13 mouse cellular contexts compared by ENCODE assay signal in the genomic region with DNA sequence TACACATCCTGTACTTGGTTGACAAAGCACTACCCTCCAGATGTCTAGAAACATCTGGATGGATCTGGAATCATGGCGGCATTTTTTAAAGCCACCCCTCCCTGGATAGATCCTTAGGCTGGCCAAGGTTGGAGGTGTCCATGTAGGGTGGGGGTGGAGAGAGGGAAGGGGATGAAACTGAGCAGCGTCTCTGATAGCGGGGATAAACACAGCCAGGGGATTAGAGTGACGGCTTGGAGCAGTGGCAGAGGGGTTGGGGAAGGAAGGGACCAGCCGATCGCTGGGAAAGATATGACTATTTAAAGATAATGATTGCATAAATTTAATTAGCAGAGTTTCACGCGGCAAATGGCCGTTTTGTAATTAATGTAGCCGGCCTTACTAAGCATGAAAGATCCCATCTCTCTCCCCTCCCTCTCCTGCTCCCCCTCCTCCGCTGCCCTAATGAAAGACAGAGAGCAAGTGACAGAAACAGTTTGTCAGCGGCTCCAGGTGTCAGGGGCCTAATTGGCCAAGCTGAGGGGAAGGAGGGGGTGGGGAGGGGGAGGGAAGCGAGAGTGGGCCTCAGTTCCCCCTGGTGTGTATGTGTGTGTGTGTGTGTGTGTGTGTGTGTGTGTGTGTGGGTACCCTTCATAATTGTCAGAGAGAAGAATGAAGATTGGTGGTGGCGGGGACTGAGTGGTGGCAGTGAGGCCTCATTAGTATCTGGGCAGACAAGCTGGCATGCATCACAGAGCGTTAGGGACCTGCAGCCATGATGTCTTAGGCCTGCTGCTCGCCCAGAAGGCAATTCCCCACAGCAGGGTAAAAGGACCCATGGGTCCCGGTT.
A peak's percentile ranks its signal among the peaks of the same experiment; 100 is the strongest.
DNase-seq lines count a peak whose midpoint lies in the region; ATAC-seq lines count a peak whose summit lies in the region.
"Had no signal": no experiment of that assay in that cellular context is flagged by ENCODE, and none has a peak within 500 bp of the region (broad histone marks: within the 10 kb centered on the region; RNA-seq: fewer than 3 reads in every experiment).

No protein-coding gene starts in this region.

- H3K27ac ChIP-seq in limb, embryonic 11.5 days (replicated peaks; ENCODE audit: low read depth, low read length) = no peak overlapping the region
- no peak overlapping the region for H3K27ac ChIP-seq in limb, embryonic 10.5 days
- peak overlapping the region; percentile 32 for H3K27ac ChIP-seq in forebrain, embryonic 15.5 days (replicated peaks)
- no peak overlapping the region for H3K27ac ChIP-seq in midbrain, embryonic 11.5 days (ENCODE audit: low read depth, low read length)
- H3K27ac ChIP-seq: kidney, postnatal 0 days; liver, embryonic 12.5 days had no signal

- H3K9ac ChIP-seq in limb, embryonic 11.5 days (ENCODE audit: low read length) = no peak overlapping the region
- no peak overlapping the region for H3K9ac ChIP-seq in forebrain, embryonic 15.5 days (replicated peaks)
- H3K9ac ChIP-seq in midbrain, embryonic 11.5 days (ENCODE audit: low read length) = no peak overlapping the region
- H3K9ac ChIP-seq: liver, embryonic 12.5 days had no signal

- H3K27me3 ChIP-seq in limb, embryonic 11.5 days (ENCODE audit: control insufficient read depth, insufficient read depth, low read length) = peaks cover 23% of the 10 kb centered on the region
- peaks cover 100% of the 10 kb centered on the region for H3K27me3 ChIP-seq in limb, embryonic 10.5 days (ENCODE audit: low read depth, poor library complexity, severe bottlenecking)
- H3K27me3 ChIP-seq in forebrain, embryonic 15.5 days = no peaks in the 10 kb centered on the region
- peaks cover 5% of the 10 kb centered on the region; the same call in 1 of the 2 replicates for H3K27me3 ChIP-seq in midbrain, embryonic 11.5 days (ENCODE audit: control insufficient read depth, insufficient read depth, low read length)

- ATAC-seq in limb, embryonic 11.5 days (ENCODE audit: insufficient number of reproducible peaks, low FRiP score, low TSS enrichment, low read depth) = no peak
- peak; percentile 70 for ATAC-seq in forebrain, embryonic 15.5 days (replicated peaks)
- ATAC-seq in midbrain, embryonic 11.5 days (ENCODE audit: low FRiP score) = 0 out of 2 replicates have a peak, but pooled peaks have one; percentile 30
- ATAC-seq: liver, embryonic 12.5 days had no signal

- no peak overlapping the region for H3K4me2 ChIP-seq in limb, embryonic 11.5 days (ENCODE audit: low read depth, severe bottlenecking)
- peak overlapping the region; percentile 11; the same call in 1 of the 2 replicates for H3K4me2 ChIP-seq in forebrain, embryonic 15.5 days (replicated peaks)
- no peak overlapping the region for H3K4me2 ChIP-seq in midbrain, embryonic 11.5 days
- H3K4me2 ChIP-seq: liver, embryonic 12.5 days had no signal

- H3K4me1 ChIP-seq in limb, embryonic 11.5 days (ENCODE audit: control insufficient read depth, insufficient read depth, low read length) = peaks cover 17% of the 10 kb centered on the region
- peaks cover 68% of the 10 kb centered on the region for H3K4me1 ChIP-seq in limb, embryonic 10.5 days
- peaks cover 34% of the 10 kb centered on the region for H3K4me1 ChIP-seq in forebrain, embryonic 15.5 days
- H3K4me1 ChIP-seq in midbrain, embryonic 11.5 days (ENCODE audit: control insufficient read depth, insufficient read depth, low read length) = peaks cover 40% of the 10 kb centered on the region

- WGBS in limb, embryonic 11.5 days = 6% methylated on average over 17 of the region's 17 CpGs
- WGBS in limb, embryonic 10.5 days = 8% methylated on average over 17 of the region's 17 CpGs
- WGBS in forebrain, embryonic 15.5 days = 6% methylated on average over 17 of the region's 17 CpGs
- WGBS in midbrain, embryonic 11.5 days = 15% methylated on average over 17 of the region's 17 CpGs

- H3K36me3 ChIP-seq in limb, embryonic 11.5 days (ENCODE audit: control insufficient read depth, insufficient read depth, low read length) = no peaks in the 10 kb centered on the region
- H3K36me3 ChIP-seq in limb, embryonic 10.5 days = no peaks in the 10 kb centered on the region
- H3K36me3 ChIP-seq in forebrain, embryonic 15.5 days = no peaks in the 10 kb centered on the region
- H3K36me3 ChIP-seq in midbrain, embryonic 11.5 days (ENCODE audit: control insufficient read depth, insufficient read depth, low read length) = no peaks in the 10 kb centered on the region
- H3K36me3 ChIP-seq: liver, embryonic 12.5 days had no signal

- DNase-seq in limb, embryonic 11.5 days (ENCODE audit: low spot score) = peak; percentile 44
- no peak for DNase-seq in limb, embryonic 10.5 days (ENCODE audit: low spot score)
- peak; percentile 82 for DNase-seq in midbrain, embryonic 11.5 days (ENCODE audit: low spot score, missing footprints)
- DNase-seq in retina, postnatal 1 day = peak; percentile 96
- no peak for DNase-seq in testis, postnatal 14 days (ENCODE audit: low spot score)
- DNase-seq in ovary, postnatal 36 days (ENCODE audit: low spot score) = no peak
- DNase-seq in liver = no peak
- DNase-seq: adrenal gland, adult 8-10 months; right cerebral cortex, postnatal 25 days had no signal

- H3K9me3 ChIP-seq in limb, embryonic 11.5 days (ENCODE audit: control insufficient read depth, low read length) = no peaks in the 10 kb centered on the region
- no peaks in the 10 kb centered on the region for H3K9me3 ChIP-seq in limb, embryonic 10.5 days (replicated peaks)
- H3K9me3 ChIP-seq in forebrain, embryonic 15.5 days = no peaks in the 10 kb centered on the region
- H3K9me3 ChIP-seq in midbrain, embryonic 11.5 days (ENCODE audit: control insufficient read depth, low read length) = no peaks in the 10 kb centered on the region
- H3K9me3 ChIP-seq: liver, embryonic 12.5 days had no signal

- no peak overlapping the region for H3K4me3 ChIP-seq in limb, embryonic 11.5 days (ENCODE audit: low read depth, low read length)
- H3K4me3 ChIP-seq in limb, embryonic 10.5 days = no peak overlapping the region
- no peak overlapping the region for H3K4me3 ChIP-seq in forebrain, embryonic 15.5 days
- H3K4me3 ChIP-seq in midbrain, embryonic 11.5 days (ENCODE audit: low read depth, low read length) = no peak overlapping the region
- H3K4me3 ChIP-seq: liver, embryonic 12.5 days; myocyte had no signal

Comparison
In these comparisons a context has a peak if more than half of its experiments do, and no peak if none do; other contexts are left out.
1. DNase-seq: peak in limb, embryonic 11.5 days (single experiment), midbrain, embryonic 11.5 days (single experiment) and retina, postnatal 1 day (single experiment); none in limb, embryonic 10.5 days (single experiment), testis, postnatal 14 days (single experiment), ovary, postnatal 36 days (single experiment) and liver (single experiment).